Mouse (Mus musculus): ENCODE measurements around the gene Zc3hc1.

The Zc3hc1 gene

DNA sequence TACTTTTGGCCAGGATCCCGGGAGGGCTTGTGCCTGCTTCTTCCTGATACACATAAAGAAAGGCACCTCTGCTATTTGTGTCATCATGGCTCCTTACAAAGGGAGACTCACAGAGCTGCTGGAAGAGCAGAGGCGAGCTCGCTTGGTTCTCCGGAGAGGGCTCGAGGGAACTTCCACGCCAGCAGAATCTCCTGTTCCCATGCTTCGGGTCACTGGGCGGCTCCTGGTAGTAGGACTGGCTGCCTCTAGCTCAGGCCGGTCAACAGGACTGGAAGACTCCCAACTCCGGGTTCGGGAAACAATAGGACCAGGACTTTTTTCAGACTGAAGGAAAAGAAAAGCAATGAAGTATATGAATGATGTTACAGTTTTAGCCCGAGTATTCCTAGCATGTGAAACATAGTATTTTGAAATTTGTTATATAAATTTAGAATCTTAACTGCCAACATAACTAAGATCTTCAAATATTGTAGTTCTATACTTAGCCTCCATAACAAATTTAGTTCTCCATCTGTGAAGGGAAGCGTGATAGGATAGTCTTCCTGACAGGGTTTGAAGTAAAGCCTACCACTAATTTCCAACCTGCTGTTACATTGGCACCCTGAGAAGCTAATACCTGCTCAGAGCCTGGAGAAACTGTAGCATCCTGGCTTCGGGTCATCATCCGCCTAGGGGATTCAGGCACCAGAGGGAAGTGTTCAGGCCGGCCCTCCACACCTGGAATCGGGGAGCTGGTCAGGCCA lies 18.0 kb downstream of the Zc3hc1 start:
- peak; percentile 94 for DNase-seq

DNA sequence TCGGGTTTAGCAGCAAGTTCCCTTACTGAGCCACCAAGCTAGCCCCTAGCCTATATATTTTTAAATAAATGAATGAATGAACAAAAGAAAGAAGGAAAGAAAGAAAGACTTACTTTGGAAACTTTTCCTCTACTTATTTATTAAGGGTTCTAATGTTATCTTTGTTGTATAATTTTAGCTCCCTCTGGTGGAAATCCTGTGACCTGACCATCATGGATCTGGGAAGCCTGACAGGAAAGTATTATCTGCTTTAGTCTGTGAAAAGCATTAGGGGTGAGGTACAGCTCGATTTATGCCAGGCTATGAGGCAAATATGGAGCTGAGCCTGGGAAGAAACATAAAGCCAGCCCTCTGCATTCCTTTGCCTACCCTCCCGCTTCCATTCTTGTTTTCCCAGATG lies 21.5 kb downstream of the Zc3hc1 start:
- DNase-seq: no peak

DNA sequence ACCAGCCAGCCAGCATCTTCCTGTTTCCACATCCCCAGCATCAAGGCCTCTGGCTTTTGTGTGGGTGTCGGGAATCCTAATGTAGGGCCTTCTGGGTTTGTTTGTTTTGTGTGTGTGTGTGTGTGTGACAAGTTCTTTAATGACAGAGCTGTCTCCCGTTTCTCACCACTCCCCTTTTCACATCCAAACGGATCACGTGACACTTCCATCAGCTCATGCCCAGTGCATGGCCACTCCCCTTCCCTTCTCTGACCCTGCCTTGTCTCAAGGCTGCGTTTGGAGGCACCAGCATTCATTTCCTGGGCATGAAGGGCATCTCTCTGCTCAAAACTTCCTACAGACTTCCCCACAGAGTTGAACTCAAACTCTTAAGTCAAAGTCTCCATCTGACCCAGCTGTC lies 27.0 kb downstream of the Zc3hc1 start:
- DNase-seq: no peak

DNA sequence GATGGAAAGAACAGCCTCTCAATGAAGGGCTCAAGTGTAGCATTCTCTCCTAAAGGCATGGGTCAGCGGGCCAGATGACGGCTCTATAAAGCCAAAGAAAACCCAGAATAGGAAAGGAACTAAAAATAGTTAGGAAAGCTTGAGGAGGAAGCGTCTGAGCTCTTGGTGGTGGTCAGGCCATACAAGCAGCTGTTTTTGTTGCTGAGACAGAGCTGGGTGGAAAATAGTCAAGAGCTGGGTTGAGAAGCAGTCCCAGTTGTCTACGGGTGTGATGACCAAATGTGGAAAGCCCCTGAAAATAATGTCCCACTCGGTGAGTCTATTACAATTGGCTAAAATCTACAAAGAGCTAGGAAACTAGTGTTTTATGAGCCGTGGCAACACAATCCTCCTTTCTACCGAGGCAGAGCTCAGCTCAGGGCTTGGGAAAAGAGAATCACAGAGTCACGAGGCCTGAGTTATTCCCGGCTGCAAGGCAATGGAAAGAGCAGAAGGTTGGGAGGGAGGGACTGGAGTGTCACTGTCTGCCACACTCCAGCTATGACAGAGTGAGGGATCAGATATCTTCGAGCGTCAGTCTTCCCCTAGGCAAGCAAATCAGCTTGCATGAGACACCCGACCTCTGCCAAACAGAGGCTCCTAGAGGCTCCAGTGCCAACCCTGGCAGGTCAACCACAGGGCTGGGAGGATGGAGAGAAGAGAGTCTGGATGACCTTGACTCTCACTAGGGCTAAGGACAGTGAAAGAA lies 30.9 kb downstream of the Zc3hc1 start:
- peak; percentile 97 for DNase-seq

DNA sequence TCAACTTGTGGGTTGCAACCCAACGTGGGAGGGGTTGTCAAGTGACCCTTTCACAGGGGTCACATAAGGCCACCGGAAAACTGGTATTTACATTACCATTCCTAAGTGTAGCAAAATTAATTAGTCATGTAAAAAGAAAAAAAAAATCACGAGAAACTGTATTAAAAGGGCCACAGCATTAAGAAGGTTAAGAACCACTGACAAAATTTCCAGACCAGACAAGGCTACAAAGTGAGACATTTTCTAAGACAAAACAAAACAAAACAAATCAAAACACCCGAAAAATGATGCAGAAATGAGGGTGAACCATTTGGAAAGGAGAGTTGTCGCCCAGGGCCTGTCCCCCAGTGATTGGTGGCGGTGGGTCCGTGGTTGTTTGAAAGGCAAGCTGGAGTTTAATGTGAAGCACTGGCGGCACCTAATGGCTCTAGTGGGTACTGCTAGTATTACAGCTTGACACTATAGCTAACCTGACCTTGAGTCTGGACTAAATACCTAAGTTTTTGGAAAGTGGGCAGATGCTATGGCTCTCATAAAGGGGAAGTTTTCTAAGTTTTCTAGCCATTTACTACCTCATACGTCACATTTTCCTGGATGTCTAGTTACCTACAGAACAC lies 33.2 kb downstream of the Zc3hc1 start:
- peak; percentile 96 for DNase-seq

DNA sequence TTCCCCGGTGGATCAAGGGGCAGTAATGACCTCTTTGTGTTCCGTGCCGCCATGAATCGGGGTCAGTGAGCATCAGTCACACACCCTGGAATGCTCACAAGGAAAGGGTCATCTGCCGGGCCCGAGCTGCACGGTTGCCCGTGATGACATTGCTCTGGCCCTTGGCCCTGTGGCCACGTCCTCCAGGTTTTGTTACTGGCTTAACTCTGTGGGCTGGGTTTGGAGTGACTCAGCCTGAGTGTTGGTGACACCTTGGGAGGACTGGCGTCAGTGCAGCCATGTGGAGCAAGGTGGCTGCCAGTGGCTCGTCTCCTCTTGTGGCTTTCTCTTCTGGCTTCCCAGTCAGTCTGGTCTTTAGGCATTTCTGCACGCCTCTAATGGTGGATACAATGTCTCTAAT lies 34.1 kb downstream of the Zc3hc1 start:
- peak; percentile 94 for DNase-seq

DNA sequence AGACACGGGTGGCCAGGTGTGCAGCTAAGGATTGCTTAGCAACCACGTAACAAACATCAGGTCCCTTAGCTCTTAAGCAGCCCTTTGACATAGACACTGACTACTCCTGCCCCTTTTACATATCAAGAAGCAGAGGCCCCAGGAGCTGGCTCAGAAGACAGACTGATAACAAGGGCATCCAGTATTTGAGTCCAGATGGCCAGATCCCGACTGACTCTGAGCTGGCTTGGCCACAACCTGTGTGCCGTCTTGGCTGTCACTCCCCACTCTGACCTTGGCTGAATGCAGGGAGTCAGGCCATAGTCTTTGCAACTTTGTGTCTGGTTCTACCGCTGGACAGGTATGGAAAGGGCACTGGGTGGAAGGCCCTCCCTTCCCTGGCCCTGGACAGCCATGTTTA lies 34.7 kb downstream of the Zc3hc1 start:
- no peak for DNase-seq

DNA sequence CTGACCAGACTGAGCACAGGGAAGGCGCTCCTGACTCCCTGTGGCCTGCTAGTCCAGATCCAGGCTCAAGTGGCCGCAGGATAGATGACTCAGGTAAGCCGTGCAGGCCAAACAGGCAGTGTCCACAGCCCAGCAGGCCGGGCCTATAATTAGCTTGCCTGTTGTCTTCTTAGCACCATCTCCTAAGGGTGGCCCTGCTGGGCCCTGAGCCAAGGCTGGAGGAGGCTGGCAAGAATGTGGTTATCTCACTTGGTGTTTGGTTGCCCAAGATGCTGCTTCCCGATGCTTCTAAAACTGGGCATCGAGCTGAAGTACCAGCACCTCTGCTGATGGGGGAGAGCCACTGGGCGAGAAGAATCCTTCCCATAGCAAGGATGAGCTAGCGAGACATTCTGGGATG lies 35.1 kb downstream of the Zc3hc1 start:
- no peak for DNase-seq

DNA sequence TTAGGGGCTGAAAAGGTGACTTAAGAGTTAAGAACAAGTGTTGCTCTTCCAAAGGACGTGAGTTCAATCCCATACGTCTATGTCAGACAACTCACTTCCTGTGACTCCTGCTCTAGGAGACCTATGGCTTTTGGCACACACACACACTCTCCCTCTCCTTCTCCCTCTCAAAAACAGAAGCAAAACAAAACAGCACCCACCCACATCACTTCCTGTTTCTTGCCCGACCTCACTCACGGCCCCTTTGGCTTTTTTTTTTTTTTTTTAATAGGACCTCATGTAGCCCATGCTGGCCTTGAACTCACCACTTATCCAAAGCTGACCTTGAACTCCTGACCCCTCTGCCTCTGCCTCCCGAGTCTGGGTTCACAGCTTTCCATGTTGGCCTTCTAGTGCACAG lies 36.1 kb downstream of the Zc3hc1 start:
- no peak for DNase-seq

DNA sequence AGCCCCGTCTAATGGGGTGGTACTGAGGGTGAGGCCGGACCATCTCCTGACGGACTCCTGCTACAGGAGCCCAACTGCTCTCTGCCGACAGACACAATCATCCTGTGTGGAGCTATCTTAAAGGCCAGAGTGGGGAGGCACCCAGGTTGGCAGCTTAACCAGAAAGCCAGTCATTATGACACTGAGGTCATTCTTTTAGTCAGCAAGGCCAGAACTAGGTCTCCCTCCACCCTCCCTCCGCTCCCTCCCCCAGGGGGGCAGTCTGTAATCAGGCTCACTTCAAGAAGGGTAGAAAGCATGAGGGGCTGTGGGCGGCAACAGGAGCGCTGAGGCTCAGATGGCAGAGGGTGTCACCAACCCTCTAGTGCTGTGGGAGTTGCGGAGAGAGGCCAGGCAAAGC lies 37.2 kb downstream of the Zc3hc1 start:
- no peak for DNase-seq

DNA sequence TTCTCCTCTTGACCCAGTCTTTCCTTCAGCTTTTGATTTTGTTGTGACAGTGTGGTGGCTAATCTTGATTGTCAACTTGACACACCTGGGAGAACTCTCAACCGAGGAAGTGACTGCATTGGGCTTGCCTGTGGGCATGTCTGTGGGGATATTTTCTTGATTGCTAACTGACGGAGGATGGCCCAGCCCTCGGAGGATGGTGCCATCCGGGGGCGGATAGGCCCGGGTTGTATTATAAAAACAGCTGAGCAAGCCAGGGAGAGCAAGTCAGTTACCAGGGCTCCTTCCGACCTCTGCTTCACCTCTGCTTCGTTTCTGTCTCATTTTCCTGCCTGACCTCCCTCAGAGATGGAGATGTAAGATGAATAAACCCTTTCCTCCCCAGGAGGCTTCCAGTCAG lies 38.1 kb downstream of the Zc3hc1 start:
- no peak for DNase-seq

DNA sequence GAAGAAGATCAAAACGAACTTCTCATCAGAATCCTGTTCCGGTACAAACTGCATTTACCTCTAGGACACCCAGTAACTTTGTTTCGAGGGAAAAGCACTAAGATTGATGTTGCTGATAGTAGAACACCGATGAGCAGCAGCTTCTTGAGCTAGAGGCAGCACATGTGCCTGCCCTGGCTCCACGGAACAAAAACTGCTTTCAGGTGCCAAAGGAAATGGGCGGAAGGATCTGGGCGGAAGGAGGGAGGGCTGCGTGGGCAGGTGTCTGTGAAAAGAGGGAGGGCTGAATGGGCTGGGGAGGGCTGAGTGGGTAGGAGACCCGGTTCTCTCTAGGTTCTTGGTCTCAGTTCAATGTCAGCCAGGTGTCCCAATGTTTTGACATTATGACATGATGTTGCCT lies 39.5 kb downstream of the Zc3hc1 start:
- DNase-seq: no peak

DNA sequence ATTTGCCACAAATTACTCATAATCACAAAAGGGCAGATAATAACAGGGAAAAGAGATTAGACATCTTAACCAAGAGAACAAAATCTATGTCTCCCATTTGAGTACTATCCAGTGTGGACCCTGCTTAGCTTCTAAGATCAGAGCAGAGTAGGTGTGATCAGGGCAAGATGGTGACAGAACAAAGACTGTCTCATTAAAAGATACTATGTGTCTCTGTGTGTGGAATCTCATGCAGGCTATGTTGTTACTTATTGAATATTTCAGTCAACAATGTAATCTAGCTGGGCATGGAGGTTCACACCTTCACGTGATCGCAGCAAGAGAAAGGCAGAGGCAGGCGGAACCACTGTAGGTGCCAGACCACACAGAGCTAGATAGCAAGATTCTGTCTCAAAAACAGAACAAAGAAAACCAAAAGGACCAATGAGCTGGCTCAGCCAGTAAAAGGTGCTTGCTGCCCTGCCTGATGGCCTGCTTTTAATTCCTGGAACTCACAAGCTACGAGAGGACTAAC lies 43.5 kb downstream of the Zc3hc1 start:
- no peak for DNase-seq

DNA sequence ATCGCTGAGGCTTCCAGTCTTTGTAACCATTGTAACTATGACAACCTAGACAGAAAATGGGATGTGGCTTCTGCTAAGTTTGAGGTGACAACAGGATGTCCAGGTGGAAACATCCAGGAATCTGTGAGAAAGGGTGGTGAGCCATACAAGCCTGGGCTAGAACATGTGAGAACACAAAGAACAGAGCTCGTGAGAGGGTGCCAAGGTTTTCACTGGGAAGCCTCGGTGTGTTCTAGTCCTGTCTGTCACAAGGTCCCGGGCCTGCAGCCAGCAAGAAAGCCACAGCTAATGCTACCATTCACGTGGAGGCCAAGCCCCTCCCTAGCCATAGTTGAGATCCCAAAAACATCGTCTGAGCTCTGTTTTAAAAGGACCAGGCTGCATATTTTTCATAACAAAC lies 44.1 kb downstream of the Zc3hc1 start:
- peak; percentile 96 for DNase-seq

DNA sequence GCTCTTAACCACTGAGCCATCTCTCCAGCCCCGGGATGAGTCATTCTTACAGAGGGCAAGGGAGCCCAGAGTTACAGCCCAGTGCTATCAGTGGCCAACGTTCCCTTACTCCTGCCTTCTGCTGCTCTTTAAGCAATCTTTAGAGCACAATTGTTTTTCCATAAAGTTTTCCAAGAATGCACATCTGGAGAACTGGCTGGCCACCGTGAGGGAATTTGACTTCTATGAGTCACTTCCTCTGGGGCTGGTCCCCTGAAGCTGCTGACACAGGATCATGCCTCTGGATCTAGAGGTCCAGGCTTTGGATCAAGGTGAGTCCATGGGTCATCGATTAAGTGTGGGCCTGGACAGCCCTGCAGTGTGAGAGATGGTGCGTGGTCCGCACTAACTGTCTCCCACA lies 46.8 kb downstream of the Zc3hc1 start:
- peak; percentile 97 for DNase-seq

DNA sequence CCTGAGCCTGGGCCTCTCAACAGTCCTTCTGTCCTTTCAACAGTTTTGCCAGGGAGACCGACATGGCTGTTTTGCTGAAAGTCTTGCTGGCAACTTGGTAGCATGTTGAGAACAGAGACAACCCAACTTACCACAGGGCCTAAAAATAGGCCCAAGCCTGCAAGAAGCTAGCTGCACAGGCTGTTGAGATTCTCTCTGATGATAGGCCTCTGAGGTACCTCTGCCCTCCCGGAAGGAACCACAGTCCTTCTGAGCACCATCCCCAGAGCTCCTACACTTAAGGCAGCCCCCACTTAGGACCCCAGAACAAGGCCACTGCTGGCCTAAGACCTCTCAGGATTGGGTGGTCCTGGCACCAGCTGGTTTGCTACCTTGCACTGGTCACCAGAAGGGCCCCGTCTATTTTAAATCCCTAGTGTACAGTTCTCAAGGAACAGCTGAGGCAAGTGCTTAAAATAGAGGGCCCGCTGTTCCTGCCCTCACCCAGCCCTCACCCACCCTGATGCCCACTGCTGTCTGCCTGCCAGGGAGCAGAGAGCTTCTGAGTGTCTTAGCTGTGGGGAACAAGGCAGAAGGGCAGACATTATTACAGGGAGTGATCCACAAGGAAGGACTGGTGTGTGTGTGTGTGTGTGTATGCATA lies 50.5 kb downstream of the Zc3hc1 start:
- no peak for DNase-seq

DNA sequence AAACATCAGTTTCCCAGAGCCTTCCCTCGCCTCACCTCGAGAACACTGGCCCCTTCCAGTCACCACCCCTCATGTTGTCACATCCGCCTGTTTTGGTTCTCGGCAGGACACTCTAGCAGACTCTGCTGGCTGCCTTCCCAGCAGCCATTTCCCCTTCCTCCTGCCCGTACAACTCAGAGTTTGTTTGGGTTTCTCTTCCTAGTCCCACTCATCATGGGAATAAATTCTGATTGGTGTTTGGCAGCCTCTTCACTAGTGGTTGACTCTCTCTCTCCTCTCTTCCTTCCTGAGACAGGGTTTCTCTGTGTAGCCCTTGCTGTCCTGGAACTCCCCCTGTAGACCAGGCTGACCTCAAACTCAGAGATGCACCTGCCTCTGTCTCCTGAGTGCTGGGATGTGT lies 53.9 kb downstream of the Zc3hc1 start:
- DNase-seq: peak; percentile 99

DNA sequence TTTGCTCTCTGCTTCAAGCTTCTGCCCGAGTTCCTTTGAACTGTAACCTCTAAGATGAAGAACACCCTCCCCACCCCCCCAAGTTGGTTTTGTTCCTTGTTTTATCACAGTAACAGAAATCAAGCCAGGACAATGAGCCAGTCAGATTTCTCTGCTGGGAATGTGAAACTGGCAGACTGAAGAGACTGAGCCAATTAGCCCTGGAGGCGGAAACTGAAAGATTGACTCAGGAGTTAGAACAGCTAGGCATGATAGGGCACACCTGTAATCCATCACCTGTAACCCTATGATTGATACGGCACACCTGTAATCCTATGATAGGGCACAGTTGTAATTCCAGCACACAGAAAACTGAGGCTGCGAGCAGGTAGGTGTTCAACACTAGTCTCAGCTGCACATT lies 58.6 kb downstream of the Zc3hc1 start:
- DNase-seq: no peak

DNA sequence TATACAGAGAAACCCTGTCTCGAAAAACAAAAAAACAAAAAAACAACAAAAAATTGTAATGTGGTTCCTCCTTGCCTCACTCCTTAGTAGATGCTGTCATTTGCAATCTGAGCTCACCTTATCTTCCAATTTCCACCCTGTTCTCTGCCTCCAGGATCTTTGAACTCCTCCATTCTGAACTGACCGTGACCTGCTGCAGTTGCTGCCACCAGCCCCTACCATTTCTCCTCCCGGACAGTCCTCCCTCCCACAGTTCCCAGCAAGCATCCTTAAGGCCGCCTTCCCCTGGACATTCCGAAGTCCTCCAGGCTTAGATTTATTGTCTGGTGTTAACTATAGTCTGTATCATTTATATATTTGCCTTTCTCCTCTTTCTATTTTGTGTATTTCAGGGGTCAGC lies 60.1 kb downstream of the Zc3hc1 start:
- no peak for DNase-seq

DNA sequence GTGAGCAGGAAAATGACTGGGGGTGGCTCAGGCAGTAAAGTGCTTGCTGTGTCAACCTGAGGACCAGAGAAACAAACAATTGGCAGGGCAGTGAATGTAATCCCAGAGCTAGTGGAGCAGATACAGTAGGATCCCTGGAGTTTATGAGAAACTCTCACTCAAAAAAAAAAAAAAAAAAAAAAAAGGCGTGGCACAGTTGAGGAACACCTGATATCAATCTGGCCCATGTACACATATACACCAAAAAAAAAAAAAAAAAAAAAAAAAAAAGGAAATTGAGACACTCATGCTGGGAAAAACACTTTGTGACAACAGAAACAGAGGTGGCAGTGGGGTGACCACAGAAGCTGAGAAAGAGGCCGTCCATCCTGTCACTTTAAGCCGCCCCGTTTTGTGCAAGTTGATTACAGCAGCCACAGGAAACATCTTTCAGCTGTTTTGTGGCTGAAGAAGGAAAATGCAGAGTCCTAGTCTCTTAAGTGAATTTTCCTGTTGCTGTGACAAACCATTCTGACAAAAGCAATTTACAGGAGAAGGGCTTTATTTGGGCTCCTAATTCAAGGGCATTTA lies 64.8 kb downstream of the Zc3hc1 start:
- no peak for DNase-seq

DNA sequence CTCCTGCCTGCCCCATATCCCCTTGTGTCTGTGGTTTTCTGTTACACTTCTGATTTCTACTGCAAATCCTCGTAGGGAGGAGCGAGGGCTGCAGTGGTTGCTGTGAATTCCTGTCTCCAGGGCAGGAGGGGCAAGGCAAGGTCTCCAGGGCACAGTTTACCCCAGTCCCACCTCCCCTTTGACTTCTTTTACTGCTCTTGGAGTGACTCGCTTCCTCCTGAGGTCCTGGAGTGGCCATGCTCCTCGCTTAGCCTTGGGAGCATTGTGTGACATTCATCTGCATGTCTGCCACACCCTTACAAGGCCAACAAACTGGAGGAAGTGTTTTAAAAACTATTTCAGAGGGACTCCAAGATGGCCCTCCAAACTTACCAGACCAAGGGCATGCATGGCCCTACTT lies 69.8 kb downstream of the Zc3hc1 start:
- DNase-seq: no peak

DNA sequence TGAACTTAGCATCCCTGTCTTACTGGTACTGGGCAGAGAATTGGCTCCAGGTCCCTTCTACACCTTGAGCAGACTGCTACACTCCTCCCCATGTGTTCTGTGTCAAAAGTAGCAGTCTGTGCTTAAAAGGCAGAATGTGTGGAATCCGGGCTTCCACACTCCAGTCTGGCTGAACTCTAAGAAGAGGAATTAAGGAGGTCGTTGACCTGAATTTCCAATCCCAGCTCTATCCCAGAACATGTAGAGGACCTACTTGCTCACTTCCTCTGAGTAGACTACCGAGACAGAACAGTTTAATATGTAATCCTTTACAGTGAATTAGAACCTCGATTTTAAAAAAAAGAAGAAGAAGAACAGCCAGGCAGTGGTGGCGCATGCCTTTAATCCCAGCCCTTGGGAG lies 71.6 kb downstream of the Zc3hc1 start:
- DNase-seq: no peak

Data from heart, adult 11 months (tissue).